Mouse (Mus musculus): ENCODE measurements around the gene Pla1a. TPM values are rescaled to one million over a fixed set of nuclear protein-coding genes. Genes with fewer than 3 reads are reported as not detected.

The Pla1a gene
- polyA plus RNA-seq, 1 experiment from 2014 or later = not detected

GRCm38 (mm10) chr16:38350361-38350855 lies 82.5 kb downstream of the Pla1a start:
- peak; percentile 43; the same call in 1 of the 2 replicates for ATAC-seq (ENCODE audit: insufficient number of reproducible peaks, insufficient read depth, low FRiP score, low read depth)
- 46% methylated on average over 7 of the region's 7 CpGs for WGBS
- peaks cover 15% of the 10 kb centered on the region for H3K36me3 ChIP-seq (ENCODE audit: control insufficient read depth, insufficient read depth, low read length)
- H3K27me3 ChIP-seq (ENCODE audit: control insufficient read depth, insufficient read depth, low read length) = no peaks in the 10 kb centered on the region
- H3K9me3 ChIP-seq (ENCODE audit: control insufficient read depth, low read depth, low read length) = no peaks in the 10 kb centered on the region
- H3K27ac ChIP-seq (ENCODE audit: low read length) = no peak overlapping the region
- peaks cover 6% of the 10 kb centered on the region for H3K4me1 ChIP-seq (ENCODE audit: control insufficient read depth, insufficient read depth, low read length)
- H3K9ac ChIP-seq (replicated peaks; ENCODE audit: low read depth, low read length) = no peak overlapping the region
- H3K4me3 ChIP-seq (ENCODE audit: low read depth, low read length) = no peak overlapping the region
- no peak overlapping the region for H3K4me2 ChIP-seq (replicated peaks; ENCODE audit: low read depth, low read length)

GRCm38 (mm10) chr16:38349881-38350280 lies 83.1 kb downstream of the Pla1a start:
- H3K4me3 ChIP-seq (ENCODE audit: low read depth, low read length) = no peak overlapping the region
- no peak for ATAC-seq (ENCODE audit: insufficient number of reproducible peaks, insufficient read depth, low FRiP score, low read depth)
- WGBS = 90% methylated on average over 2 of the region's 2 CpGs
- H3K4me2 ChIP-seq (replicated peaks; ENCODE audit: low read depth, low read length) = no peak overlapping the region
- no peaks in the 10 kb centered on the region for H3K9me3 ChIP-seq (ENCODE audit: control insufficient read depth, low read depth, low read length)
- H3K9ac ChIP-seq (replicated peaks; ENCODE audit: low read depth, low read length) = no peak overlapping the region
- H3K27me3 ChIP-seq (ENCODE audit: control insufficient read depth, insufficient read depth, low read length) = no peaks in the 10 kb centered on the region
- H3K36me3 ChIP-seq (ENCODE audit: control insufficient read depth, insufficient read depth, low read length) = peaks cover 15% of the 10 kb centered on the region
- H3K27ac ChIP-seq (ENCODE audit: low read length) = no peak overlapping the region
- H3K4me1 ChIP-seq (ENCODE audit: control insufficient read depth, insufficient read depth, low read length) = peaks cover 6% of the 10 kb centered on the region

GRCm38 (mm10) chr16:38348217-38348761 lies 84.7 kb downstream of the Pla1a start:
- 81% methylated on average over 9 of the region's 9 CpGs for WGBS
- H3K4me1 ChIP-seq (ENCODE audit: control insufficient read depth, insufficient read depth, low read length) = peaks cover 6% of the 10 kb centered on the region
- no peak overlapping the region for H3K9ac ChIP-seq (replicated peaks; ENCODE audit: low read depth, low read length)
- no peak for ATAC-seq (ENCODE audit: insufficient number of reproducible peaks, insufficient read depth, low FRiP score, low read depth)
- no peak overlapping the region for H3K27ac ChIP-seq (ENCODE audit: low read length)
- no peak overlapping the region for H3K4me2 ChIP-seq (replicated peaks; ENCODE audit: low read depth, low read length)
- peaks cover 15% of the 10 kb centered on the region for H3K36me3 ChIP-seq (ENCODE audit: control insufficient read depth, insufficient read depth, low read length)
- H3K27me3 ChIP-seq (ENCODE audit: control insufficient read depth, insufficient read depth, low read length) = no peaks in the 10 kb centered on the region
- H3K9me3 ChIP-seq (ENCODE audit: control insufficient read depth, low read depth, low read length) = no peaks in the 10 kb centered on the region
- no peak overlapping the region for H3K4me3 ChIP-seq (ENCODE audit: low read depth, low read length)

GRCm38 (mm10) chr16:38347588-38347987 lies 85.4 kb downstream of the Pla1a start:
- H3K4me1 ChIP-seq (ENCODE audit: control insufficient read depth, insufficient read depth, low read length) = peaks cover 6% of the 10 kb centered on the region
- H3K4me3 ChIP-seq (ENCODE audit: low read depth, low read length) = peak overlapping the region; percentile 55
- 62% methylated on average over 6 of the region's 6 CpGs for WGBS
- peak overlapping the region; percentile 65 for H3K4me2 ChIP-seq (replicated peaks; ENCODE audit: low read depth, low read length)
- no peak overlapping the region for H3K27ac ChIP-seq (ENCODE audit: low read length)
- peaks cover 15% of the 10 kb centered on the region for H3K36me3 ChIP-seq (ENCODE audit: control insufficient read depth, insufficient read depth, low read length)
- no peak for ATAC-seq (ENCODE audit: insufficient number of reproducible peaks, insufficient read depth, low FRiP score, low read depth)
- H3K9me3 ChIP-seq (ENCODE audit: control insufficient read depth, low read depth, low read length) = no peaks in the 10 kb centered on the region
- H3K27me3 ChIP-seq (ENCODE audit: control insufficient read depth, insufficient read depth, low read length) = no peaks in the 10 kb centered on the region
- peak overlapping the region; percentile 56 for H3K9ac ChIP-seq (replicated peaks; ENCODE audit: low read depth, low read length)

- Histone ChIP-seq H3K27ac (ENCODE audit: low read length) (peak within 1 kb of the TSS; percentile 70), H3K9me3 (ENCODE audit: control insufficient read depth, low read depth, low read length) (no peaks in the 10 kb centered on the region), H3K9ac (replicated peaks; ENCODE audit: low read depth, low read length) (peak within 1 kb of the TSS; percentile 56), H3K4me1 (ENCODE audit: control insufficient read depth, insufficient read depth, low read length) (peaks cover 6% of the 10 kb centered on the region), H3K36me3 (ENCODE audit: control insufficient read depth, insufficient read depth, low read length) (peaks cover 8% of the 10 kb centered on the region), H3K4me2 (replicated peaks; ENCODE audit: low read depth, low read length) (peak within 1 kb of the TSS; percentile 65), H3K27me3 (ENCODE audit: control insufficient read depth, insufficient read depth, low read length) (no peaks in the 10 kb centered on the region), H3K4me3 (ENCODE audit: low read depth, low read length) (peak within 1 kb of the TSS; percentile 55)
- 3% methylated on average over 35 of the region's 35 CpGs for WGBS
- ATAC-seq (ENCODE audit: insufficient number of reproducible peaks, insufficient read depth, low FRiP score, low read depth) = peak; percentile 95
Observed at GRCm38 (mm10) chr16:38346529-38347325, 86.2 kb downstream of the Pla1a start, which contains the start of the genes Cox17 and Gm21987. Cox17 (plus strand) TSS chr16:38346991. Gm21987 (plus strand) TSS chr16:38347040.

Other genes starting within 250 kb of the Pla1a start
- 2.6 and 4.1 TPM in 2 replicates for gene Nr1i2, start 138.3 kb downstream of the Pla1a start, polyA plus RNA-seq (2014; fragmentation: Nextera tagmentation; extraction: Ambion mirVana)
- 0.18 TPM in 1 of 2 replicates, not detected in the other for gene Maats1, start 91.0 kb downstream of the Pla1a start, polyA plus RNA-seq (2014; fragmentation: Nextera tagmentation; extraction: Ambion mirVana)
- 135 and 147 TPM in 2 replicates for gene Cox17, start 86.2 kb downstream of the Pla1a start, polyA plus RNA-seq (2014; fragmentation: Nextera tagmentation; extraction: Ambion mirVana)
- not detected in 2 replicates for gene Gm21987, start 86.1 kb downstream of the Pla1a start, polyA plus RNA-seq (2014; fragmentation: Nextera tagmentation; extraction: Ambion mirVana)
- 5.4 and 5.7 TPM in 2 replicates for gene Popdc2, start 70.9 kb downstream of the Pla1a start, polyA plus RNA-seq (2014; fragmentation: Nextera tagmentation; extraction: Ambion mirVana)
- gene Adprh, start 19.6 kb upstream of the Pla1a start, polyA plus RNA-seq (2014; fragmentation: Nextera tagmentation; extraction: Ambion mirVana) = 92.3 and 93.6 TPM in 2 replicates
- 0.43 and 0.49 TPM in 2 replicates for gene Cd80, start 22.4 kb upstream of the Pla1a start, polyA plus RNA-seq (2014; fragmentation: Nextera tagmentation; extraction: Ambion mirVana)
- 23.8 and 25.5 TPM in 2 replicates for gene Timmdc1, start 89.5 kb upstream of the Pla1a start, polyA plus RNA-seq (2014; fragmentation: Nextera tagmentation; extraction: Ambion mirVana)
- gene Poglut1, start 117.1 kb upstream of the Pla1a start, polyA plus RNA-seq (2014; fragmentation: Nextera tagmentation; extraction: Ambion mirVana) = 56.9 and 58.8 TPM in 2 replicates
- gene Tmem39a, start 125.6 kb upstream of the Pla1a start, polyA plus RNA-seq (2014; fragmentation: Nextera tagmentation; extraction: Ambion mirVana) = 119 and 133 TPM in 2 replicates

All from stomach, embryonic 14.5 days (tissue).